Mouse (Mus musculus) right cerebral cortex, postnatal 36 days (tissue): ENCODE measurements at regions not wholly inside any gene's neighbourhood (a gene's known extent, or its start where the extent isn't known, plus 50 kb on each side); places are given as distances from the start of the nearest gene placed in this dataset.
"Not testable (repeated sequence)": the region's sequence is repeated elsewhere in the genome, so short reads cannot be mapped to it uniquely, and the experiment has no call there.

Experiments
- DNase-seq, 2 experiments: peaks; one replicate each; pipeline ENCODE4 v3.0.0; 2022; ENCODE audit warnings: low spot score in 2 of 2, mixed read lengths in 1 of 2

DNA sequence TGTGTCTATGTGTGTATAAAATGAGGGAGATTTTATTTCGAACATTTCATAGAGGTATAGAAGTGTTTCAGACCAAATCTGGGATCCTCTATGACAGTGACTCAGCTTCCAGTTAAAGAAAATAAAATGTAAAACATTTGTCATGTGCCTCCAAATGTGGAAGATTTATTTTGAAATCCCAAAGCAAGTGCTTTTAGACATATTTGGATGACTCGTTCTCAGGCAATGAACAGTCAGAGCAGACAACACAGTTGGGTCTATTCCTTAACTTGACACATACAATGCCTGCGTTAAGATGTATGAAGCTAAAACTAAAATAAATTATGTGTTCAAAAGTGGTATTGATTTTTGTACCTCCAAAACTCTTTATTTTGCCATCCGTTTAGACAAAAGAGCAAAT is 830.4 kb upstream of the Grm7 start:
- DNase-seq = no peak

DNA sequence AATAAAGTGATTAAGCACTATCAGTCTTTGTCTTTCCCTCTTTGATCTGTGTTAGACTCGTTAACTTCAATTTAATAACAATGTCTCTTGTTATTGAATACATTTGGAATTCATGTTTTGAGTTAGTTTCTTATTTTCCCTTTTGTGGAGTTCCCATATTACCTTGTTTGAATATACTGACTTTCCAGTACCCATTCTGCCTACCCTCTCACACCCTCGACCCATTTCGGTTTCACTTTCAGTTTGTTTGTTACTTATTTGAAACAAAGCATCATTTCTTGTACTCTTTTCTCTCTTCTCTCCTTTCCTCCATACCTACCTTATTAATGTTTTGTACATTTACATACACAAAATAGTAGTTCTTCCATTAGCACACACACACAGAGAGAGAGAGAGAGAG is 797.1 kb upstream of the Grm7 start:
- no peak for DNase-seq

DNA sequence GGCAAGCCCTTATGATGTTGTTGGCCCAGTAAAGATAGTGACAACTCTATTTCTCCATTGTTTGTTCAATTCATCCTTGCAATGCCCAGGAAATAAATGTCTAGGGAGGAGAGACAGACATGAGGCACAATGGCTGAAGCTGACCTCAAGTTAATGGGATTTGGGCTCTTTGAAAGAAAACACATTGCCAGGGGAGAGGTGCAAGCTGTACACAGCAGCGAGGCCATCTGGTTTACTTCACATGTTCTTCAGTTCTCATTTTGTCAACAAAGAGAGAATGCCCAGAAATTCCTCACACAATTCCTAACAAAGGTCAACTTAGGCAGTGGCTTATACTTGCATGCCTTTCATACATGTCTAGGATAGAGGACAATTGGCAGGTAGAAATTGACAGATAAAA is 789.6 kb upstream of the Grm7 start:
- DNase-seq = no peak

DNA sequence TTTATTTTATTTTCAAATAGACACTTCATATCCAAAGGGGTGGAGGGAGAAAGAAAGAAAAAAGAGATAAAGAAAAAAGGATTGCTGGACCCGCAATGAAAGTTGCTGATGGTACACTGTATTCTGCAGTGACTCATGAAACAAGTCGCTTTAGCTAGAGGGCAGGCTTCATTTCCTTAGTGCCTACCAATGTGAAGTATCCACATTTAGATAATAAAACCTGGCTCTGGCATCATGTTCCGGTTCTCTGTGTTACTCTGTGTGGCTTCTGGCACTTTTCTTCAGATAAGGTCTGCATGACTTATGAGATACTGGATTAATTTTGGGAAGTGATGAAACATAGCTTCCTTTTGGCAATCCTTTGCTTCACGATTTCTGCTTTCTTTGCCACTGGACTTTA is 782.0 kb upstream of the Grm7 start:
- peak in 1 of 2 experiments; percentile 6 for DNase-seq

DNA sequence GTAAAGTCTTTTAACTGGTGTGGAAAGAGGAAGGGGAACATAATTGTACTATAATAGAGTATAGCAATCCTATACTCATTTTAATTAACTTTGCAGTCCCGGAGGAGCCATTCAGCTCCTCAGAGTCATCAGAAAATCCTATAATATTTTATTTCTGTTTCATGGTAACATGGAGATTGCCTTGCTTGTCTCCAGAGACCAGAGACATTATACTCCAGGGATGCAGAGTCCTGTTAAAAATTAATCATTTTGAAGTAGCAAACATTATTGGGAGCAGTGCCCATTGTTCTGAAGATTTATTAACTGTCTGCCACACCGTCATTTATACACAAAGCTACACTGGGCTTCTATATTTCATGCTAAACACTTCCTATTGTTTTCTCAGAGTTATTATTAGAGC is 771.2 kb upstream of the Grm7 start:
- DNase-seq = no peak

DNA sequence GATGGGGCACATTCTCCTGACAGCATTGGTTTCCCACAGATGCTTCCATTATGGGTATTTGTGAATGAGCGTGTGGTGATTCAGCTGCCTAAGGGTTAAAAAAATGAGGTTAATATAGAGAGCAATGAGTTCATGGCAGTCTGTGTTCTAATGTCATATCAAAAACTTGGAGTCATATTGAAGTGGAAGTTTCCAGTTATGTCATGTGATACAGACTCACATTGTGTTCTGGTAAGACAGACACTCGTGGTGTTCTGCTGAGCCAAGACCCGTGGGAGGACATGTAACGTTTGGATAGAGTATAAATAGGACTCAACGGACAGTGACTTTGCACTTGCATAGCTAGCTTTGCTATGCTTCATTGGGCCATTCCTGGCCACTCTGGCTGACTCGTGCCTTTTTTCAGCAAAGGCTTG is 770.7 kb upstream of the Grm7 start:
- peak; percentile 1 to 53 for DNase-seq

DNA sequence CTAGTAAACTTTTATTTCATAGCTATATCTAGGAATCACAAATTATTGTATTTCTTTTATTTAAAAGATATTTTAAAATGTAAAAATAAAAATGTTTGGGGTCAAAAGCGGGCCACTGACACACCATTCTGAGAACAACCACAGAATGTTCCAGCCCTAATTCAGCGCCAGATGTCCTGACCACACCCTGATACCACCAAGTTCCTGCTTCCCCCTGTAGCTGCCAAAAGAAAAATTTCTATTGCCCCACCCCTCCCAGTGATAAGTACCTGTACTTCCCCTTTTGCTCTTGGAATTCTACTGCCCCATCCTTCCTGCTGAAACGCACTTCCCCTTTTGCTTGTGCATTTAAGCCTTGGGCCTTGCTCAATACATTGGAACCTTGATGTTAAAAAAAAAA is 769.8 kb upstream of the Grm7 start:
- DNase-seq = not testable (repeated sequence)

DNA sequence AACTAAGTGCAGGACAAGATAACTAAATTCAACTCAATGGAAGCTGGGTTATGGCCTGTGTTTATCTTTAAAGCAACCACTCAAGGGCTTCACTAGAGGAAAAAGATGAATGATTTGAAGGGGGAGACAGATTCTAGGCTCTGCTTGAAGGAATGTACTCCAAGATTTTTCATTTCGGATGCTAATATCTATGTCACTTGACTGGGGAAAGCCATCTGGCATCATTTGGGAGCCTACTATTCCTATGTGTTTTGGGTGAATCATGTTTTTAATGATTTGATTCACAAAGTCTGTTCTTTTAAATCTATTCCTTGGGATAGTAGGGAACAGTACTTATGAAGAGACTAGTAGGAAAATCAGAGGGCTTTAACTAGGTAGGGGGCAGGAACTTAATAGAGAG is 766.2 kb upstream of the Grm7 start:
- DNase-seq = no peak

DNA sequence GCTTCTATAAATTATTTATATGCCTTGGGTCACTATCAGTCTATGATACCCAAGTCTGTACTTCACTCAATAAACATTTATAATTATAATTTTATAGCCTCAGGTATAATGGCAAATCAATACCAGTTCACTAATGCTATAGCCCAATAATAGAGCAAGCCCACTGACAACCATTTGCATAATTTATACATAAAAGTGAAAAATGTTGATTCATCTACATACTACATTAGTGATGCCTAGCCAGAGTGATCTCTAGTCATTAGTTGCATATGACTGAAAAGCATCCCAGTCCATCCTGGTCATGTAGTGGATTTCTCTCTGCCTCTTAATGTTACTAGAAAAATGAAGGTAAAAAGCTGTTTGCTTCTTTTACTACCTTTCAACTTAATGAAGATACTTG is 721.6 kb upstream of the Grm7 start:
- DNase-seq = no peak

DNA sequence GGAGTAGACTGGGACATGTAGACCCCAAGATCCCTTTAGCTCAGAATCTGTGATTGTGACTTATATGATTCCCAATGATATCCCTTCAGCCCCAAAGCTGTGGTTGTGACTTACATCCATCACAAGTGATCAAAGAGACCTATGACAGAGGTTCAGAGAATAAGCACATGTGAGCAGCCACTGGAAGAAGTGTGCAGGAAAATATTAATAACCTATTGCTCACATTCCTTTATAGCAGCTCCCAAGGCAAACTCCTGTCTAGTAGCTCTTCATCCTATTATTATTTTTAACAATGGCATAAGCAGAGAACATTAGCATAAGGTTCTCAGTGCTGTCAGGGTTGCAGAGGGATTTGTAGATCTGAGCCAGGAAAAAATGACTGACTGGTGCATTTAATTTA is 696.9 kb upstream of the Grm7 start:
- DNase-seq = no peak

DNA sequence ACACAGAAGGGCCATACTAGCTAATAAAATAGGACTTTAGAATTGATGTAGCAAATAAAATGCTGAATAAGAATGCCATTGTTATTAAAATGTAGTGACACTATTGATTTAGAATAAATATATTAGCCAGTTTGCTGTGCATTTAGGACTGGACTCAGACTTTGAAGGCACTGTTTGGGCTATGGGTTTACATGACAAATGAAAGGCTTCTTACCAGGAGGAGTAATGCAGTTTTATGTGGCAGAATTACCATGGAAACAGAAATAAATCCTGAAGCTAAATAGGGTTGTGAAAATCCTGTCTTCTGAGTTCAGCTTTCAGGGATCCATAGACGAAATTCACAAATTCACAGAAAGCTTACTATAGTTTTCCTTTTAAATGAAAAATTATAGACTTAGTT is 696.5 kb upstream of the Grm7 start:
- DNase-seq = no peak

DNA sequence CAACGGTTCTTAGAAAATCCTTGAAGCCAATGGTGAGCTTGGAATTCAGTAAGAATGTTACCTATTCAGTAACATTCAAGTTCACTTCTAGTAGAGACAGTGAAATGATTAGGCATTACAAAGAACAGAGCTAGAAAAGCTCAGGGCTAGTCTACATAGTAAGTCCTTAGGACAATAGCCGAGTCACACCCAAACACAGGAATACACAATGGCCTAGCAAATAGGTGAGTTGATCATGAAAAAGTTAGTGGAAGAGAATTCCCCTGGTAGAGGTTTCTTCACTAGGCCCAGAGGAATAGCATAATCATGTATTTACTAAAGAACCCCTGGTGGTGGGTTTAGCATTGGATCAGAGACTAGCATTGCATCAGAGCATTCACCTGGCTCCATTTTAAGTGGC is 687.5 kb upstream of the Grm7 start:
- not testable (repeated sequence) for DNase-seq
